Mouse (Mus musculus) intestine, postnatal 0 days (tissue): Measurements from ENCODE around the gene Plcb4. TPM values are rescaled to one million over a fixed set of nuclear protein-coding genes. Genes with fewer than 3 reads are reported as not detected.

Experiments used
- ATAC-seq: fragments of 200-750 bp; cut with Nextera tagmentation; 2 replicates; pipeline ENCODE4 v1.8.0; 2017; ENCODE audit warnings: mild to moderate bottlenecking, moderate TSS enrichment, moderate library complexity
- H3K27ac ChIP-seq: fragments of 300-500 bp; sonication (generic); 2 replicates; pipeline ENCODE4 v1.5.1; 2014; ENCODE audit warnings: mild to moderate bottlenecking, low read depth, low read length, moderate library complexity
- H3K27me3 ChIP-seq: fragments of 300-500 bp; sonication (generic); replicated peaks from 2 replicates; pipeline ENCODE4 v1.6.1; 2014; ENCODE audit warnings: low read length, mixed read lengths; ENCODE audit not compliant: control insufficient read depth, insufficient read depth
- H3K36me3 ChIP-seq: fragments of 300-500 bp; sonication (generic); 2 replicates; pipeline ENCODE4 v1.6.1; 2014; ENCODE audit warnings: mild to moderate bottlenecking, moderate library complexity; ENCODE audit not compliant: control insufficient read depth, insufficient read depth
- H3K4me1 ChIP-seq: fragments of 300-500 bp; sonication (generic); replicated peaks from 2 replicates; pipeline ENCODE4 v1.6.1; 2014; ENCODE audit warnings: antibody characterized with exemption, low read length, mixed read lengths; ENCODE audit not compliant: control insufficient read depth, insufficient read depth
- H3K4me2 ChIP-seq: fragments of 300-500 bp; sonication (generic); replicated peaks from 2 replicates; pipeline ENCODE4 v1.6.1; 2014; ENCODE audit warnings: low read depth, mild to moderate bottlenecking, moderate library complexity
- H3K4me3 ChIP-seq: fragments of 300-500 bp; sonication (generic); 2 replicates; pipeline ENCODE4 v1.5.1; 2014; ENCODE audit warnings: low read depth, low read length
- H3K9ac ChIP-seq: fragments of 300-500 bp; sonication (generic); 2 replicates; pipeline ENCODE4 v1.6.1; 2014; ENCODE audit warnings: mild to moderate bottlenecking, low read depth, low read length
- H3K9me3 ChIP-seq: fragments of 300-500 bp; sonication (generic); 2 replicates; pipeline ENCODE4 v1.6.1; 2016; ENCODE audit warnings: mixed run types; ENCODE audit not compliant: control insufficient read depth
- CTCF ChIP-seq: sonication (generic); IDR thresholded peaks from 2 replicates; pipeline ENCODE4 v1.5.1; 2016; ENCODE audit warnings: low read depth, mild to moderate bottlenecking, control low read depth, antibody characterized with exemption, moderate library complexity
- WGBS: fragments of 180-500 bp; shearing (Covaris S2); extraction: QIAGEN DNeasy Blood & Tissue Kit; methylation state at CpG from one replicate; pipeline ENCODE4 v1.1.7; 2014; 5-methylcytosine and 5-hydroxymethylcytosine counted together
- polyA plus RNA-seq: library from polyadenylated mRNA; unstranded; fragments of >200 nt; fragmentation: Nextera tagmentation; extraction: Ambion mirVana; gene quantifications from 2 replicates; pipeline ENCODE4 v1.2.1, GENCODE M21; 2015

Gene Plcb4
- polyA plus RNA-seq, 1 experiment from 2014 or later, result 5.5 TPM

GRCm38 (mm10) chr2:135652040-135652439 lies 6.8 kb upstream of the Plcb4 start:
- Histone ChIP-seq H3K27ac (no peak overlapping the region), H3K4me3 (no peak overlapping the region), H3K27me3 (0 out of 2 replicates have a peak, but pooled peaks cover 3% of the 10 kb centered on the region), H3K4me2 (no peak overlapping the region), H3K9ac (no peak overlapping the region), H3K9me3 (no peaks in the 10 kb centered on the region), H3K4me1 (no peaks in the 10 kb centered on the region), H3K36me3 (no peaks in the 10 kb centered on the region)
- TF ChIP-seq CTCF, result no peak
- 88% methylated on average over 6 of the region's 6 CpGs for WGBS
- ATAC-seq, result no peak

DNA sequence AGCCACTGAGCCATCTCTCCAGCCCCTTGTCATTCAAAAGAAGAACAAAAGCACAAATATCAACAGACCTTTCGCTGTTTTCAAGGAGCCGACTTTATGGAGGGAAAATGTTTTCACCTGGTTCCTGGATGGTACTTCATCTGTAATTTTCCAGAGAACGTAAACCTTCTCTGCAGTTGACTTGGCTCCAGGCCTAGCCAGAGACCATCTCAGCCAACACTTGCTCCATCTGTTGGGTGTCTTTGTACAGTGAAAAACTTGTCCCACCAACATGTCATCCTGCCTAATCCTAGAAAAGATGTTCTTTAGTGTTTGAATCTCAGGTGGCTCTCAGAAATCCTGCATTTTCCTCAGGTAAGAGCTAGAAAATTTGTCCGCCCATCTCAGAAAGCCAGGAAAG lies 6.4 kb upstream of the Plcb4 start:
- Histone ChIP-seq H3K36me3 (no peaks in the 10 kb centered on the region), H3K4me1 (no peaks in the 10 kb centered on the region), H3K9me3 (no peaks in the 10 kb centered on the region), H3K27ac (no peak overlapping the region), H3K4me3 (no peak overlapping the region), H3K4me2 (no peak overlapping the region), H3K9ac (no peak overlapping the region), H3K27me3 (0 out of 2 replicates have a peak, but pooled peaks cover 3% of the 10 kb centered on the region)
- no peak for TF ChIP-seq CTCF
- 89% methylated on average over 4 of the region's 4 CpGs for WGBS
- ATAC-seq, result no peak

GRCm38 (mm10) chr2:135655948-135656347 lies 2.9 kb upstream of the Plcb4 start:
- Histone ChIP-seq H3K27me3 (peaks cover 11% of the 10 kb centered on the region; the same call in 1 of the 2 replicates), H3K27ac (no peak overlapping the region), H3K9ac (no peak overlapping the region), H3K4me3 (no peak overlapping the region), H3K4me1 (no peaks in the 10 kb centered on the region), H3K9me3 (no peaks in the 10 kb centered on the region), H3K36me3 (no peaks in the 10 kb centered on the region), H3K4me2 (no peak overlapping the region)
- 80% methylated on average over 1 of the region's 1 CpGs for WGBS
- no peak for ATAC-seq
- TF ChIP-seq CTCF, result no peak

GRCm38 (mm10) chr2:135656586-135656985 lies 2.2 kb upstream of the Plcb4 start:
- Histone ChIP-seq H3K36me3 (no peaks in the 10 kb centered on the region), H3K4me2 (no peak overlapping the region), H3K27me3 (peaks cover 11% of the 10 kb centered on the region; the same call in 1 of the 2 replicates), H3K4me1 (no peaks in the 10 kb centered on the region), H3K9me3 (no peaks in the 10 kb centered on the region), H3K4me3 (no peak overlapping the region), H3K27ac (no peak overlapping the region), H3K9ac (no peak overlapping the region)
- no peak for ATAC-seq
- no peak for TF ChIP-seq CTCF
- 68% methylated on average over 6 of the region's 6 CpGs for WGBS

GRCm38 (mm10) chr2:135659391-135660180 lies 775 bp downstream of the Plcb4 start:
- no peaks in the 10 kb centered on the region for H3K36me3 ChIP-seq
- H3K4me2 ChIP-seq, result peak overlapping the region; percentile 97
- under 1% methylated on average over 63 of the region's 97 CpGs for WGBS
- H3K4me3 ChIP-seq, result peak overlapping the region; percentile 68
- TF ChIP-seq CTCF, result peak; percentile 23; the same call in 1 of the 2 replicates
- H3K4me1 ChIP-seq, result no peaks in the 10 kb centered on the region
- H3K27me3 ChIP-seq, result peaks cover 11% of the 10 kb centered on the region; the same call in 1 of the 2 replicates
- no peaks in the 10 kb centered on the region for H3K9me3 ChIP-seq
- H3K9ac ChIP-seq, result peak overlapping the region; percentile 83
- H3K27ac ChIP-seq, result peak overlapping the region; percentile 63
- peak; percentile 58 for ATAC-seq

DNA sequence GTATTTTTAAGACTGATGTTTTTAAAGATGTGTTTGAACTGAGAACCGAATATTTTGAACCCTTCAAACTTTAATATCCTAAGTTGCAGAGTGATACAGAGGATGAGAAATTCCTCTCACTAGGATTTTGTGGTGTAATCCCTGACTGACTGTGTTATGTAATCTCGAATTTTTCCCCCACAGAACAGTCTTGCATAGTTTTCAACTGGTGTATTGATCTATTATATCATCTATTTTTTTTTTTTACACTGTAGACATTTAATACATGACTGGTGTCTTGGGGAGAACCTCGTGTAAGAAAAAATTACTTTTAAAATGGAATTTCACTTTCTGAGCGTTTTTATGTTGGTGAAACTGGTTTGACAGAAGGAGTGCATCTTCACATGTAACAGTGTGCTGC lies 2.0 kb downstream of the Plcb4 start:
- no peak for ATAC-seq
- Histone ChIP-seq H3K4me1 (no peaks in the 10 kb centered on the region), H3K9me3 (no peaks in the 10 kb centered on the region), H3K4me2 (no peak overlapping the region; the same call in 1 of the 2 replicates), H3K27me3 (peaks cover 9% of the 10 kb centered on the region; the same call in 1 of the 2 replicates), H3K27ac (no peak overlapping the region), H3K9ac (no peak overlapping the region), H3K4me3 (no peak overlapping the region), H3K36me3 (no peaks in the 10 kb centered on the region)
- no peak for TF ChIP-seq CTCF
- 60% methylated on average over 4 of the region's 4 CpGs for WGBS
